Mouse (Mus musculus) midbrain, embryonic 11.5 days (tissue): ENCODE measurements around the gene Rnd1. TPM values are rescaled to one million over a fixed set of nuclear protein-coding genes. Genes with fewer than 3 reads are reported as not detected.

Experiments used
- ATAC-seq: fragments of 200-750 bp; cut with Nextera tagmentation; 2 replicates; pipeline ENCODE4 v1.8.0; 2017; ENCODE audit warnings: moderate TSS enrichment, moderate library complexity; ENCODE audit not compliant: low FRiP score
- DNase-seq: peaks from one replicate; pipeline ENCODE4 v3.0.0; 2015; ENCODE audit warnings: low spot score; ENCODE audit errors: missing footprints
- H3K27ac ChIP-seq: fragments of 300-500 bp; sonication (generic); 2 replicates; pipeline ENCODE4 v1.5.1; 2014; ENCODE audit warnings: low read depth, low read length
- H3K27me3 ChIP-seq: fragments of 300-500 bp; sonication (generic); 2 replicates; pipeline ENCODE4 v1.6.1; 2014; ENCODE audit warnings: mild to moderate bottlenecking, low read length, moderate library complexity, mixed read lengths; ENCODE audit not compliant: control insufficient read depth, insufficient read depth
- H3K36me3 ChIP-seq: fragments of 300-500 bp; sonication (generic); 2 replicates; pipeline ENCODE4 v1.6.1; 2014; ENCODE audit warnings: mild to moderate bottlenecking, low read length, moderate library complexity, mixed read lengths; ENCODE audit not compliant: control insufficient read depth, insufficient read depth
- H3K4me1 ChIP-seq: fragments of 300-500 bp; sonication (generic); 2 replicates; pipeline ENCODE4 v1.6.1; 2014; ENCODE audit warnings: low read length; ENCODE audit not compliant: control insufficient read depth, insufficient read depth
- H3K4me2 ChIP-seq: fragments of 300-500 bp; sonication (generic); 2 replicates; pipeline ENCODE4 v1.6.1; 2014; ENCODE audit warnings: mild to moderate bottlenecking, moderate library complexity
- H3K4me3 ChIP-seq: fragments of 300-500 bp; sonication (generic); 2 replicates; pipeline ENCODE4 v1.5.1; 2014; ENCODE audit warnings: low read depth, low read length
- H3K9ac ChIP-seq: fragments of 300-500 bp; sonication (generic); 2 replicates; pipeline ENCODE4 v1.6.1; 2014; ENCODE audit warnings: low read length
- H3K9me3 ChIP-seq: fragments of 300-500 bp; sonication (generic); 2 replicates; pipeline ENCODE4 v1.6.1; 2016; ENCODE audit warnings: low read length; ENCODE audit not compliant: control insufficient read depth
- WGBS: fragments of 180-500 bp; shearing (Covaris S2); extraction: QIAGEN DNeasy Blood & Tissue Kit; methylation state at CpG from one replicate; pipeline ENCODE4 v1.1.7; 2014; 5-methylcytosine and 5-hydroxymethylcytosine counted together
- polyA plus RNA-seq: library from polyadenylated mRNA; unstranded; fragments of >200 nt; fragmentation: Nextera tagmentation; extraction: Ambion mirVana; gene quantifications from 2 replicates; pipeline ENCODE4 v1.2.1, GENCODE M21; 2014

Gene Rnd1
- polyA plus RNA-seq, 1 experiment from 2014 or later, result 6.1 TPM

DNA sequence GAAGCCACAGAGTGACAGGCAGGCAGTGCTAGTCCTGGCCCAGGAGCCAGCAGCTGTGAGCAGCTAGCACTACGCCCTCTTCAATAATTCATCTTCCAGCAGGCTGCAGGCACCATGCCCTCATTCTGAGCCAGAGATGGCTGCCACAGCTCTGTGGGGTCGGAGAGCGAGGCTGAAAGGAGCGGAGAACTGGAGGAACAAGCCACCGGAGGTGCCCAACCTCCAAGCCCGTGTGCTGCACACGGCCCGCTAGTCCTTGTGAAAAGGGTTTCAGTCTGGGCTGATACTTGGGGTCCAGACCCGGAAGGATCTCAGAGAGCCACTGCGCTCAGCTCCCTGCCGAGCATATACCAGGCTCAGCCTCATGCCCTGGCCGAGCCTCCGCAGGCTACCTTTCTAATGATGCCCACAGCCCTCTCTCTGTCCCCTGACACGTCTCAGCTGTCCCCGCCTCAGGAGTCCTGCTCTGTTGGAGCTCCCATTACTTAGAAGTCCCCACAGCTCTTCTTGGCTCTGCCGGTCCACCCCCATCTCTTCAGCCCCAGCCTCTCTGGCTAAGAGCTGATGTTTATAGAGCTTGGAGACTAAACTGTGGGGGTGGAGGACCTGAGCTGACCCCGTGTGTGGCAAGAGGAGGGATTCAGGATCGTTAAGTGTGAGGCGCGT is 48.5 kb downstream of the Rnd1 start:
- H3K4me3 ChIP-seq, result no peak overlapping the region
- peak overlapping the region; percentile 54; the same call in 1 of the 2 replicates for H3K9ac ChIP-seq
- H3K9me3 ChIP-seq, result no peaks in the 10 kb centered on the region
- peaks cover 25% of the 10 kb centered on the region for H3K27me3 ChIP-seq
- H3K4me2 ChIP-seq, result peak overlapping the region; percentile 33
- no peak for ATAC-seq
- 11% methylated on average over 20 of the region's 20 CpGs for WGBS
- H3K36me3 ChIP-seq, result no peaks in the 10 kb centered on the region
- no peak overlapping the region for H3K27ac ChIP-seq
- peaks cover 38% of the 10 kb centered on the region for H3K4me1 ChIP-seq
- peak; percentile 94 for DNase-seq

DNA sequence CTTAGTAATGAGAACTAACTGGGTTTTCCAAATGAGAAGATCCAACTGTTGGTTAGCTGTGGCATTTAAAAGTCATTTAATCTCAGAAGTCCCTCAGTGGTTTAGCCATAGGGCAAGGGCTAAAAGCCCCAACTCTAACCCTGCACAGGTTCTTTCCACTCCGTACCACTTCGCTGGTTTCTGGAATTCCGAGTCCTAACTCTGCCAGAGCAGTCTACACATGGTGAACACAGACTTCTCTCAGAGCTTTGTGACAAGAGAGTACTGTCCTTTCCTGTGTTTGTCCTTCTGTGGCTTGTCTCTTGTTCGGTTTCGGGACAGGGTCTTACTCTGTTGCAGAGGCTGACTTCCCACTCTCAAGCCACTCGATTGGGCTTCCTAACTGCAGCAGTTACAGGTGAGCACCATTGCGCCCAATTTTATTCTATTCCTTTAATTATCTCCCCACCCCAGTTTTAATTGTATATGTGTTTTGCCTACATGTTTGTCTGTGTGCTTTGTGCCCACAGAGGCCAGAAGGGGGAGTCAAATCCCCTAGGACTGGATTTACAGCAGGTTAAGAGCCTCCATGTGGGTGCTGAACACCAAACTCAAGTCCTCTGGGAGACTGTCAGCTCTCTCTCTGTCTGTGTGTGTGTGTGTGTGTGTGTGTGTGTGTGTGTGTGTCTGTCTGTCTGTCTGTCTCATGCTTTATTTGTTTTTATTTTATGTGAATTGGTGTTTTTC is 50.6 kb downstream of the Rnd1 start:
- Histone ChIP-seq H3K27ac (no peak overlapping the region), H3K9ac (no peak overlapping the region), H3K27me3 (peaks cover 16% of the 10 kb centered on the region), H3K4me2 (no peak overlapping the region), H3K9me3 (no peaks in the 10 kb centered on the region), H3K4me3 (no peak overlapping the region), H3K4me1 (peaks cover 19% of the 10 kb centered on the region), H3K36me3 (no peaks in the 10 kb centered on the region)
- 76% methylated on average over 7 of the region's 7 CpGs for WGBS
- no peak for ATAC-seq
- peak; percentile 84 for DNase-seq

DNA sequence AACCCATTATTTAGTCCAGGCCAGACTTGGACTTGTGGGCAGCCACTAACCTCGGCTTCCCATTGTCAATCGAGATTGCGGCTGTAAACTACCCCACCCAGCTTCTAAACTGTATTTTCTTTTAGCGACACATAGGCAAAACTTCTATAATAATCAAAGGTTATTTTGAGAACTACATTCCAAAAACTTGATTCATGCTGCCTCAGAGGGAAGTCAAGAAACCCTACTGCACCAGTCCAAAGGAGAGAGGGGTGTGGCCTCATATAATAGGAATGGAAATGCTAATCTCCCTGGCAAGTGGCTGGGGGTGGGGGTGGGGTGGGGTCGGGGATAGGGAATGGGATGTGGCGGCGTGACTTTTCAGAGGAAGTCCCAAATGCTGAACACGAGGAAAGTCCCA is 51.2 kb downstream of the Rnd1 start:
- WGBS, result 25% methylated on average over 8 of the region's 8 CpGs
- DNase-seq, result no peak
- H3K27me3 ChIP-seq, result peaks cover 16% of the 10 kb centered on the region
- H3K9me3 ChIP-seq, result no peaks in the 10 kb centered on the region
- no peak for ATAC-seq
- no peak overlapping the region for H3K4me3 ChIP-seq
- H3K9ac ChIP-seq, result no peak overlapping the region
- H3K4me2 ChIP-seq, result no peak overlapping the region
- H3K27ac ChIP-seq, result no peak overlapping the region
- H3K4me1 ChIP-seq, result peaks cover 19% of the 10 kb centered on the region
- H3K36me3 ChIP-seq, result no peaks in the 10 kb centered on the region

DNA sequence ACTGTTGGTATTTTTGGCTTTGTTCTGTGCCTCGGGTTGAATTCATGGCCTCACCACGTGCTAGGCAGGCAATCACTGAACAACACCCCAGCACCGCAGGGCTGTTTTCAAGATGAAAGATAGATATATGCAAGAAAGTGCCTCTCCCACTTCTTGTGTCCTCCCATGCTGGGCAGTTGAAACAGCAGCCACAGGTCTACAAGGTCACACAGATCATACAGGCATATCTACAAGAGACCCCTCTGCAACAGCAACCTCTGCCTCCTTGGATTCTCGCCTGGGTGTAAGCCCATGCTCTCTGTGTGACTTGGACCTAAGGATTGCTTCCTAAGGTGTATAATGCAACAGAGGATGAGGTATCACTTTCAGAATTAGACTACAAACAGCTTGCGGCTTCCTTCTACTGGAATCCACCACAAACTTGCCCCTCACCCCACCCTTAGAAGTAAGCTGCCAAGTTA is 53.9 kb downstream of the Rnd1 start:
- Histone ChIP-seq H3K27me3 (peaks cover under 1% of the 10 kb centered on the region; the same call in 1 of the 2 replicates), H3K9me3 (no peaks in the 10 kb centered on the region), H3K27ac (no peak overlapping the region), H3K36me3 (no peaks in the 10 kb centered on the region), H3K4me1 (peaks cover 10% of the 10 kb centered on the region), H3K4me3 (no peak overlapping the region), H3K4me2 (no peak overlapping the region), H3K9ac (no peak overlapping the region)
- WGBS, result 60% methylated on average over 5 of the region's 5 CpGs
- DNase-seq (no peak), ATAC-seq (no peak)

DNA sequence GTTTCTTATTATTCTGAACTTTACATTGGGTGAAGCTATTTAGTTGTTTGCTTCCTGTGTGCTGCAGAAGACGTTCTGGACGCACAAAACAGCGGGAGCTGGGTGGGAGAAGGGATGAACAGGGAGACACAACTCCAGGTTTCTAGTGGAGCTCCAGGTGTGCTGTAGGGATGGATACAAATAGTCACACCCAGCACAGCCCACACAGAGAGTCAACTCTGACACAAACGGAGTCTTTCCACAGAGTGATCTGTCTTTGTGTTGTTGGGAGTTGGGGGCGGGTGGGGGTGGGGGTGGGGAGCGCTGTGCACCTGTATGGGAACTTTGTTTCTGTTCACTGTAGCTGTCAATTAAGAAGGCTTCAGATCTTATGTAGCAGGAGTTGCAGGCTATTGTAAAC is 54.5 kb downstream of the Rnd1 start:
- WGBS, result 25% methylated on average over 6 of the region's 6 CpGs
- Histone ChIP-seq H3K27me3 (no peaks in the 10 kb centered on the region; the same call in 1 of the 2 replicates), H3K4me3 (no peak overlapping the region), H3K4me1 (peaks cover 10% of the 10 kb centered on the region), H3K9me3 (no peaks in the 10 kb centered on the region), H3K9ac (no peak overlapping the region), H3K4me2 (no peak overlapping the region), H3K36me3 (no peaks in the 10 kb centered on the region), H3K27ac (no peak overlapping the region)
- ATAC-seq, result no peak
- no peak for DNase-seq

DNA sequence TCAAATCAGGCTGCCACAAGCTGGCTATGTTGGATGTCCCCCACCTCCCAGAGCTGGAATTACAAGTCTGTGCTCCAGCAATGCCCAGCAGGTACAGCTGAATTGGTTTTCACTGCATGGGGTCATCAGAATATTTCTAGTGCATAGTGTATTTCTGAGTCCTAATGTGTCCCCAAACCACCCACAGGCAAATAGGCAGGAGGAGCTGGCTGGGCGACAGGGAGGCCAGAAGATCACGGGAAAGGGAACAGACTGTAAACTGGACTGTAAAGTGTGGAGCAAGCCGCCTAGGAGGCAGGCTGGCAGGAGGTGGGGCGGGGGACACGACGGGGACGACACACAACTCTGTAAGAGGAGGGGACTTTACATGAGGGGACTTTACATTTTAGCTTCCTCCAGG is 55.1 kb downstream of the Rnd1 start:
- Histone ChIP-seq H3K9me3 (no peaks in the 10 kb centered on the region), H3K9ac (no peak overlapping the region), H3K4me1 (peaks cover 10% of the 10 kb centered on the region), H3K4me2 (no peak overlapping the region), H3K27me3 (no peaks in the 10 kb centered on the region; the same call in 1 of the 2 replicates), H3K27ac (no peak overlapping the region), H3K36me3 (no peaks in the 10 kb centered on the region), H3K4me3 (no peak overlapping the region)
- DNase-seq, result no peak
- WGBS, result 8% methylated on average over 7 of the region's 7 CpGs
- ATAC-seq, result no peak

DNA sequence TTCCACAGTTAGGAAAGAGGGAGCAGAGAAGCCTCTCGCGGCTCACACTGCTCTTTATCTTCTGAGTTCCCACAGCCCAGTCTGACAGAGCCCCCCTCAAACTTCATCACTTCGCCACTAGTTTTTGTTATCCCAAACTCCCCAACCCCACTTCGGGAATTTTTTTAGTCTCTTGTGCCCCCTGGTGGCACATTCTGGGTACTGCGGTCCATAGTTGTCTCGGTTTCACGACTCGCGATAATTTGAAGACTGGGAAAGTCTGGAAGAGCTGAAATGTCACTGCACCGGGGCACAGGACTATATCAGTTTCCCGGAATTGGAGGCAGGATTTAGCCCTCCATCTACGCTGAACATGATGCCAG is 60.1 kb downstream of the Rnd1 start:
- Histone ChIP-seq H3K4me3 (no peak overlapping the region), H3K27ac (no peak overlapping the region)
- ATAC-seq, result peak; percentile 66; the same call in 1 of the 2 replicates

DNA sequence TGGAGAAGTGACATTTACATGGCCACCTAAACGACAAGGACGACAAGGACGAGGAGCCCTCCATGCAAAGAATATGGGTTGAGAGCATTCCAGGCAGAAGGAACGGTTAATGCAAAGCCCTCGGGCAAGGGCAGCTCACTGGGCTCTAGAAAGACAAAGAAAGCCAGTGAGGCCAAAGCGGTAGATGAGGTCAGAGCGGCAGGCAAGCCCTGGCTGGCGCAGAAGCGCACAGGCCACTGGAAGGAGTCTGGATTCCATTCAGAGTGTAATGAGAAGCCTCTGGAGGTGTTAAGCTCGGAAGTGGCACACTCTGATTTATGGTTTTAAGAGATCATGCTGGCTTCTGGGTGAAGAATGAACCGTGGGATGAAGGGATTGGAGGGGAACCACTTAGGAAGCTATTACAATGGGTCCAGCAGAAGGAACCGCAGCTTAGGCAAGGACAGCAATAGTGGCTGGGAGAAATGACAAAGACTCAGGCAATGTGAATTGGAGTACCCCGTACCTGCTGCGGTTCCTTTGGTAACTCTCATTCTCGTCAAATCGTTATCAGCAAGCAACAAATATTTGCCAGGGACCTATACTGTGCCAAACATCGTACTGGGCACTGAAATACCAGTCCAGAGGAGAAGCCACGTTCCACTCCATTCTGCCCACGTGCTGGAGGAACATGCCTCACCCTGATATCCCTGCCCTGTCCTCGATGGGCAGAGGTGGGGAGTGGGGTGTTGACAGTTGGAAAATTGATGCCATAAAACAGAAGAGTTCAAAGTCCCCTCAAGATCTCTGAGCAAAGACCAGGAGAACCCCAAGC is 60.7 kb downstream of the Rnd1 start:
- ATAC-seq, result peak; percentile 55; the same call in 1 of the 2 replicates
- Histone ChIP-seq H3K27ac (no peak overlapping the region), H3K9ac (no peak overlapping the region; the same call in 1 of the 2 replicates), H3K36me3 (no peaks in the 10 kb centered on the region), H3K4me1 (no peaks in the 10 kb centered on the region), H3K27me3 (no peaks in the 10 kb centered on the region), H3K9me3 (no peaks in the 10 kb centered on the region), H3K4me2 (no peak overlapping the region), H3K4me3 (no peak overlapping the region)
- 50% methylated on average over 20 of the region's 20 CpGs for WGBS
- no peak for DNase-seq

More for the DNA sequence above, 60.1 kb downstream of the Rnd1 start:
- 3% methylated on average over 12 of the region's 12 CpGs for WGBS
- peak; percentile 100 for DNase-seq
- no peaks in the 10 kb centered on the region for H3K4me1 ChIP-seq
- no peak overlapping the region for H3K4me2 ChIP-seq
- no peaks in the 10 kb centered on the region for H3K9me3 ChIP-seq
- no peaks in the 10 kb centered on the region for H3K27me3 ChIP-seq
- H3K9ac ChIP-seq, result no peak overlapping the region
- no peaks in the 10 kb centered on the region for H3K36me3 ChIP-seq

DNA sequence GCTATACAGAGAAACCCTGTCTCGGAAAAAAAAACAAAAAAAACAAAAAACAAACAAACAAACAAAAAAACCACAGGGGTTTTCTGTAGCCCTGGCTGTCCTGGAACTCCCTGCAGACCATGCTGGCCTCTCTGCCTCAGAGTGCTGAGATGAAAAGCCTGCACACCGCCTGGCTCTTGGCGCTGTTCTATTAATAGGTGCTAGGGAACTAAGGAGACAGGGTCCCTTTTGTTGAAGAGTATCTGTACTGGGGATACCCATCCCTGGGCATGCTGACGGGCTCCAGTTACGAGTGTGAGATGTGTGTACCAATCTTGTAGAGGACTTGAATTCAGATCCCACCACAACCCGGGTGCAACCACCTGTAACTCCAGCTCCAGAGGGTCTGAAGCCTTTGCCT is 61.5 kb downstream of the Rnd1 start:
- Histone ChIP-seq H3K4me1 (no peaks in the 10 kb centered on the region), H3K4me3 (no peak overlapping the region)
- no peak for ATAC-seq

More for the DNA sequence above, 61.5 kb downstream of the Rnd1 start:
- Histone ChIP-seq H3K4me2 (no peak overlapping the region), H3K9me3 (no peaks in the 10 kb centered on the region), H3K9ac (no peak overlapping the region), H3K27ac (no peak overlapping the region), H3K27me3 (no peaks in the 10 kb centered on the region), H3K36me3 (no peaks in the 10 kb centered on the region)
- 71% methylated on average over 6 of the region's 6 CpGs for WGBS
- no peak for DNase-seq
